22 mouse cellular contexts compared by ENCODE assay signal in genomic region chr7:116327901-116328300, GRCm38 (mm10). TPM values are rescaled to one million over a fixed set of nuclear protein-coding genes. Genes with fewer than 3 reads are reported as not detected.
DNase-seq lines count a peak whose midpoint lies in the region; ATAC-seq and TF ChIP-seq lines count a peak whose summit lies in the region.
"Had no signal": no experiment of that assay in that cellular context is flagged by ENCODE, and none has a peak within 500 bp of the region (broad histone marks: within the 10 kb centered on the region; RNA-seq: fewer than 3 reads in every experiment).

No protein-coding gene starts in this region.

- H3K4me2 ChIP-seq in myocyte (ENCODE audit: low read depth), result no peak overlapping the region
- no peak overlapping the region for H3K4me2 ChIP-seq in liver, postnatal 0 days (ENCODE audit: low read depth, low read length)
- H3K4me2 ChIP-seq: embryonic facial prominence, embryonic 15.5 days; heart, embryonic 11.5 days; hindbrain, embryonic 14.5 days; liver, embryonic 15.5 days; midbrain, embryonic 12.5 days had no signal

- intact Hi-C loops in left cerebral cortex, adult 2 months (cut with DNase I), result no loop called here

- no peak overlapping the region for H3K4me3 ChIP-seq in thymus, adult 2 months (ENCODE audit: control insufficient read depth, insufficient read depth, low read length)
- H3K4me3 ChIP-seq in myocyte, result no peak overlapping the region
- no peak overlapping the region for H3K4me3 ChIP-seq in liver, postnatal 0 days (ENCODE audit: low read depth, low read length)
- no peak overlapping the region for H3K4me3 ChIP-seq in left cerebral cortex, adult 2 months
- H3K4me3 ChIP-seq: embryonic facial prominence, embryonic 15.5 days; liver, embryonic 15.5 days; midbrain, embryonic 12.5 days had no signal

- no peak for TF ChIP-seq EP300 in liver, postnatal 0 days (IDR thresholded peaks at IDR 0.05; ENCODE audit: low read depth)

- peaks cover 6% of the 10 kb centered on the region for H3K79me2 ChIP-seq in myocyte (ENCODE audit: control insufficient read depth, insufficient read depth)

- H3K36me3 ChIP-seq in thymus, adult 2 months (ENCODE audit: control insufficient read depth, insufficient read depth, low read length), result peaks cover 25% of the 10 kb centered on the region
- peaks cover 27% of the 10 kb centered on the region for H3K36me3 ChIP-seq in myocyte (ENCODE audit: control insufficient read depth, insufficient read depth)
- H3K36me3 ChIP-seq in liver, postnatal 0 days (replicated peaks; ENCODE audit: insufficient read depth, low read length), result peaks cover 30% of the 10 kb centered on the region

- TF ChIP-seq CTCF in thymus, adult 2 months (IDR thresholded peaks at IDR 0.05; ENCODE audit: borderline replicate concordance, control insufficient read depth, extremely low read depth, insufficient read depth, low read length, poor library complexity), result no peak
- no peak for TF ChIP-seq CTCF in liver, postnatal 0 days (IDR thresholded peaks at IDR 0.05; ENCODE audit: low read depth)
- no peak for TF ChIP-seq CTCF in left cerebral cortex, adult 2 months (IDR thresholded peaks at IDR 0.05)

- H3K27me3 ChIP-seq in thymus, adult 2 months (ENCODE audit: control insufficient read depth, insufficient read depth, low read length), result no peaks in the 10 kb centered on the region
- no peaks in the 10 kb centered on the region for H3K27me3 ChIP-seq in myocyte (ENCODE audit: control insufficient read depth, insufficient read depth, insufficient read length)
- H3K27me3 ChIP-seq in liver, postnatal 0 days (ENCODE audit: insufficient read depth, low read length), result no peaks in the 10 kb centered on the region
- H3K27me3 ChIP-seq: embryonic facial prominence, embryonic 15.5 days; liver, embryonic 15.5 days; midbrain, embryonic 12.5 days; Patski had no signal

- no peak for TF ChIP-seq POLR2A in thymus, adult 2 months (IDR thresholded peaks at IDR 0.05; ENCODE audit: control insufficient read depth, extremely low read depth, insufficient read depth, low read length, poor library complexity)
- TF ChIP-seq POLR2A in myocyte (IDR thresholded peaks at IDR 0.05; ENCODE audit: insufficient read length, low read depth), result no peak

- 9% methylated on average over 5 of the region's 5 CpGs for WGBS in thymus, adult 2 months
- WGBS in liver, postnatal 0 days (ENCODE audit: insufficient replicate concordance), result 43% methylated on average over 5 of the region's 5 CpGs

- no peak overlapping the region for H3ac ChIP-seq in myocyte (ENCODE audit: control insufficient read depth, insufficient read length)

- DNase-seq in thymus, adult 2 months, result peak; percentile 17
- DNase-seq in thymus, postnatal 4 days, result no peak
- no peak for DNase-seq in cerebellum, postnatal 14 days
- DNase-seq in urinary bladder, postnatal 4 days (ENCODE audit: low spot score in 2 of 2), result no peak
- no peak for DNase-seq in liver, postnatal 0 days
- no peak for DNase-seq in left cerebral cortex, adult 2 months (ENCODE audit: extremely low spot score in 1 of 2, low spot score in 2 of 2)
- DNase-seq: cerebellum, adult 9-10 months; embryo, embryonic 11 days; gastrocnemius, postnatal 14 days; heart, postnatal 14 days; kidney, adult 18-20 months; kidney, postnatal 25 days; lung, postnatal 10 days; right cerebral cortex, adult 18-20 months had no signal

- no peak overlapping the region for H3K9ac ChIP-seq in liver, postnatal 0 days (replicated peaks)
- H3K9ac ChIP-seq: embryonic facial prominence, embryonic 15.5 days; hindbrain, embryonic 14.5 days; liver, embryonic 15.5 days; midbrain, embryonic 12.5 days had no signal

- peak overlapping the region; percentile 37; the same call in 1 of the 2 replicates for H3K27ac ChIP-seq in thymus, adult 2 months (ENCODE audit: control insufficient read depth, insufficient read depth, low read length)
- H3K27ac ChIP-seq in liver, postnatal 0 days (ENCODE audit: low read depth), result no peak overlapping the region; the same call in 1 of the 2 replicates
- H3K27ac ChIP-seq in left cerebral cortex, adult 2 months, result no peak overlapping the region
- H3K27ac ChIP-seq: embryonic facial prominence, embryonic 15.5 days; hindbrain, embryonic 14.5 days; liver, embryonic 15.5 days; midbrain, embryonic 12.5 days had no signal

- H3K9me3 ChIP-seq in liver, postnatal 0 days (ENCODE audit: low read length), result no peaks in the 10 kb centered on the region
- H3K9me3 ChIP-seq: embryonic facial prominence, embryonic 15.5 days; liver, embryonic 15.5 days; midbrain, embryonic 12.5 days had no signal

- H3K4me1 ChIP-seq in thymus, adult 2 months (replicated peaks; ENCODE audit: control insufficient read depth, insufficient read depth, low read length), result peaks cover 8% of the 10 kb centered on the region
- H3K4me1 ChIP-seq in liver, postnatal 0 days (ENCODE audit: insufficient read depth), result peaks cover 10% of the 10 kb centered on the region

- ATAC-seq in activated CD4-positive, CD25-positive, alpha-beta regulatory T cell, adult 4 months, result peak; percentile 96
- no peak for ATAC-seq in liver, postnatal 0 days
- ATAC-seq: Patski had no signal

TF ChIP-seq in myocyte, 11 proteins besides CTCF, POLR2A, EP300 and RAD21:
- TF ChIP-seq USF1 (IDR thresholded peaks at IDR 0.05; ENCODE audit: low read depth) (no peak), POLR2AphosphoS2 (IDR thresholded peaks at IDR 0.05; ENCODE audit: insufficient read length, low read depth) (peak; percentile 13), SRF (IDR thresholded peaks at IDR 0.05; ENCODE audit: control insufficient read depth, insufficient read length, low read depth) (no peak), REST (IDR thresholded peaks at IDR 0.05; ENCODE audit: insufficient read depth, insufficient read length) (no peak), TCF12 (IDR thresholded peaks at IDR 0.05; ENCODE audit: insufficient read depth, poor library complexity, severe bottlenecking) (no peak), MAX (IDR thresholded peaks at IDR 0.05; ENCODE audit: low read depth) (no peak)

RNA-seq across cellular contexts. Expression of gene Rps13, which starts 6.1 kb away (rescaled TPM):
- 160 and 185 TPM in 2 replicates for polyA plus RNA-seq in thymus, adult 2 months (2012; rRNA removed)
- 1,000 to 10,000 TPM in 1 of 2 experiments, 100 to 1,000 TPM in 1; 821 to 1,081 TPM for polyA plus RNA-seq in activated CD4-positive, CD25-positive, alpha-beta regulatory T cell, adult 4 months (2017; shearing (Covaris generic))
- 1,874 TPM for polyA plus RNA-seq in myocyte (2012; fragmentation: generic; extraction: Trizol)
- polyA plus RNA-seq in liver, postnatal 0 days (2015; fragmentation: Nextera tagmentation; extraction: Ambion mirVana), result 425 and 427 TPM in 2 replicates
- total RNA-seq in left cerebral cortex, adult 2 months (2021), result 100 to 1,000 TPM; 168 to 210 TPM

RNA-seq across cellular contexts. Expression of gene Plekha7, which starts 19.7 kb away (rescaled TPM):
- polyA plus RNA-seq in thymus, adult 2 months (2012; rRNA removed), result 24.4 and 26.9 TPM in 2 replicates
- 10 to 100 TPM in 1 of 2 experiments, 1 to 10 TPM in 1; 4.3 to 11.3 TPM for polyA plus RNA-seq in activated CD4-positive, CD25-positive, alpha-beta regulatory T cell, adult 4 months (2017; shearing (Covaris generic))
- 2.6 TPM for polyA plus RNA-seq in myocyte (2012; fragmentation: generic; extraction: Trizol)
- polyA plus RNA-seq in liver, postnatal 0 days (2015; fragmentation: Nextera tagmentation; extraction: Ambion mirVana), result 1.5 and 1.8 TPM in 2 replicates
- total RNA-seq in left cerebral cortex, adult 2 months (2021), result 10 to 100 TPM; 25.5 to 31.0 TPM
